Mouse (Mus musculus): ENCODE results near the gene Agbl5. TPM values are rescaled to one million over a fixed set of nuclear protein-coding genes. Genes with fewer than 3 reads are reported as not detected.
A peak's percentile ranks its signal among the peaks of the same experiment; 100 is the strongest.

The Agbl5 gene
- polyA plus RNA-seq, 1 experiment from 2014 or later = 2.3 TPM

- 94% methylated on average over 5 of the region's 5 CpGs for WGBS (ENCODE audit: missing documents)
- Histone ChIP-seq H3K79me2 (ENCODE audit: inconsistent target) (no peaks in the 10 kb centered on the region), H3K27ac (no peak overlapping the region)
Observed at GRCm38 (mm10) chr5:30934725-30935461, 46.4 kb downstream of the Agbl5 start.

DNA sequence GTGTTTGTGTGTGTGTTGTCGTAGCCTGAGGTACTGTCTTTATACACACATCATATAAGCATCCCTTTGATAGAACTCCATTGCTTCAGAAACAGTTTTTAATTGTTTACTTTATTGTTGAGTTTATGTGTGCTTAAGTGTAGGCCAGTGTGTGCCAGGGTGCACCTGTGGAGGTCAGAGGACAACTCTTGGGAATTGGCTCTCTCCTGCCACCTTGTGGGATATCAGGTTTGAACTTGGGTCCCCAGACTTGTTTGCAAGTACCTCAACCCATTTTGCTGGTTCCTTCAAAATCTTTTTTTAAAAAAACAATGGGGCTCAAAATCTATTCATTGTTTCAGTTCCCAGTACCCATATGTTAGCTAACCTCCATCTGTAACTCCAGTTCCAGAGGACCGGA, 54.5 kb downstream of the Agbl5 start:
- no peaks in the 10 kb centered on the region for H3K79me2 ChIP-seq (ENCODE audit: inconsistent target)
- 94% methylated on average over 2 of the region's 2 CpGs for WGBS (ENCODE audit: missing documents)
- no peak overlapping the region for H3K4me3 ChIP-seq (ENCODE audit: inconsistent target)
- no peak overlapping the region for H3K27ac ChIP-seq
- no peaks in the 10 kb centered on the region for H3K36me3 ChIP-seq (ENCODE audit: inconsistent target)

More at GRCm38 (mm10) chr5:30934725-30935461, 46.4 kb downstream of the Agbl5 start:
- Histone ChIP-seq H3K36me3 (ENCODE audit: inconsistent target) (no peaks in the 10 kb centered on the region), H3K4me3 (ENCODE audit: inconsistent target) (no peak overlapping the region)

- Histone ChIP-seq H3K4me3 (ENCODE audit: inconsistent target) (no peak overlapping the region), H3K79me2 (ENCODE audit: inconsistent target) (no peaks in the 10 kb centered on the region), H3K27ac (no peak overlapping the region), H3K36me3 (ENCODE audit: inconsistent target) (no peaks in the 10 kb centered on the region)
- WGBS (ENCODE audit: missing documents) = 97% methylated on average over 6 of the region's 6 CpGs
Observed at GRCm38 (mm10) chr5:30944344-30944743, 55.9 kb downstream of the Agbl5 start.

DNA sequence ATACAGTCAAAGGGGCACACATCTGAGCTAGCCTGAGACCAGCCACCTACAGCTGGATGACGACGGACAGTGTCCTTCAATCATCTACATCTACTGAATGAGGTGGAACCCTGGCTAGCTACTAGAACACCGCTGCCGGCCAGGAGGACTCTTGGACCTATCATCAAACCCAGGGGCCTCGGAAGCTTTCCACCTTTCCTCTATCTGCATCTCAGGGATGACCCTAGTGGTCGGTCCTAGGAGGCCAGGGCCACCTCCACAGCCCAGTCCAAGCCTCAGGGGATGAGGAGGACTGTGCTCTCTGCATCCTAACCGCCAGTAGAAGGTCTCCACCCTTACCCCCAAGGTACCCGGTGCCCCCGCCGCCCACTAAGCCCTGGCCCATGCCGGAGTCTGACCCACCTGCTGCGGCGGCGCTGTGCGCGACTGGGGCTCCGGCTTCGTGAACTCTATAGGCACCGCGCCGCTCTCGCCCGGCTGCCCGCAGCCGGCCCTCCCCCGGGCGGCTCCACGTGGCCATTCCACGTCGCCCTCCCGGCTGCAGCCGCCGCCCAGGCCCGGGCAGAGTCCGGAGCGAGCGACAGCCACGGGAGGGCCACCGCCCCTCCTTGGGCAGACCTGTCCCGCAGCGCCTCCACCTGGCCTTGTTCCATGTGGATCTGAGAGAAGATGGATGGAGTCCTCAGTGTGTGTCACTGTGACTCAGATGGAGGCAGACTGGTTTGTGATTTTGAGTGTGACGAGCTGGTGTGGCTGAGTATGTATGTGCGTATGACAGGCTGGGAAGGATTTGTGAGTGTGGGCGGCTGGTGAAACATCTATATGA, 56.7 kb downstream of the Agbl5 start, which contains the start of gene Cgref1:
Gene Cgref1 (minus strand): TSS at position 636 of the 826 bp plus-strand sequence.
- Histone ChIP-seq H3K36me3 (ENCODE audit: inconsistent target) (no peaks in the 10 kb centered on the region), H3K79me2 (ENCODE audit: inconsistent target) (no peaks in the 10 kb centered on the region; the same call in 1 of the 2 replicates), H3K4me3 (ENCODE audit: inconsistent target) (no peak within 1 kb of the TSS), H3K27ac (no peak within 1 kb of the TSS)
- 17% methylated on average over 40 of the region's 44 CpGs for WGBS (ENCODE audit: missing documents)

- H3K79me2 ChIP-seq (ENCODE audit: inconsistent target) = no peaks in the 10 kb centered on the region; the same call in 1 of the 2 replicates
- H3K4me3 ChIP-seq (ENCODE audit: inconsistent target) = no peak overlapping the region
- whole genome bisulfite sequencing (ENCODE audit: missing documents) = 89% methylated on average over 5 of the region's 5 CpGs
- peaks cover 5% of the 10 kb centered on the region; the same call in 1 of the 2 replicates for H3K36me3 ChIP-seq (ENCODE audit: inconsistent target)
- H3K27ac ChIP-seq = no peak overlapping the region
Observed at GRCm38 (mm10) chr5:30948620-30949019, 60.1 kb downstream of the Agbl5 start.

DNA sequence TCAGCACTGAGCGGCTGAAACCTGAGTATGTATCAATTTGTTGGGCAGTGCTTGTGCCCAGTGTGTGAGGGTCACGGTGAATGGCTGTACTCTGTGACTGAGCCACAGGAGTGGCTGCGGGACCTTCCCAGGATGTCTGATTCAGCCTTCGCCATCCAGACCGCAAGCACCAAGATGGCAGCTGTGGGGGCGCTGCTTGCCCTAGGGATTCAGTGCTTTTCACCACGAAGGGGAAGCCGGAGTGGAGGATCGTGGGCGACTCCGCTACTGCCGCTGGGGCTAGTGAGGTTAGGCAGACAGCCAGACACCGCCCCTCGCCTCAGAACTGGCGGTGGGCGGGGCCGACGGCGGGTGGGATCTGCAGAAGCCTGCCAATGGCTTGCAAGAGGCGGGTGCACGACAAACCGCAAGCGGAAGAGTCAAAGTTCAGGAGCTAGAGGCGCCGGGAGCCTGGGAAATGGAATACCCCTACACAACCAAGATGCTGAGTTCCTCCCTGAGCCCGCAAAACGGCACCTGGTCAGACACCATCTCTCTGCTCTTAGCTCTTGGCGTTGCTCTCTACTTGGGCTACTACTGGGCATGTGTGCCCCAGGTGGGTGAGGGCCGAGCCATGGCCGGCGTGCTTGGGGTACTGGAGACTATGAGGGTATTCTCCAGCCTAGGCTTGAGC, 61.3 kb downstream of the Agbl5 start:
- peak overlapping the region; percentile 48 for H3K27ac ChIP-seq
- peaks cover 16% of the 10 kb centered on the region; the same call in 1 of the 2 replicates for H3K36me3 ChIP-seq (ENCODE audit: inconsistent target)
- under 1% methylated on average over 30 of the region's 31 CpGs for WGBS (ENCODE audit: missing documents)
- H3K79me2 ChIP-seq (ENCODE audit: inconsistent target) = no peaks in the 10 kb centered on the region; the same call in 1 of the 2 replicates
- peak overlapping the region; percentile 73 for H3K4me3 ChIP-seq (ENCODE audit: inconsistent target)

DNA sequence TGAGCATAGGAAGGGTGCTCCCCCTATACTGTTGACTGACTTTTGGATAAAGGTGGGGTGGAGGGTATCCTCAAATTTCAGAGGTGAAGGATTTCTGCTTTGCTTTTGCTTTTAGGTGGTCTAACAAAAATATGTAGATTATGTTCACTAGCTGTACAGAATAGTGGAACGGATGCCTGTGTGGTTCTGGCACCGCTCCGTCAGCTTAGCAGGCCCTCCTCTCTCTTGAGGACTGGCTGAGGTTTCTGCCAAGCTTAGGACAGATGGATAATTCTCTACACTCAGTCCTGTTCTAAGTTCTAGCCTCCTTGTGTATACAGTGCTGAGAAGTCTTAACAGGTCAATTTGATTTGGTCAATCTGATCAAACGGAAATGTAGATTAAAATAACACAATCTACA, 62.0 kb downstream of the Agbl5 start:
- 82% methylated on average over 4 of the region's 4 CpGs for WGBS (ENCODE audit: missing documents)
- Histone ChIP-seq H3K79me2 (ENCODE audit: inconsistent target) (no peaks in the 10 kb centered on the region; the same call in 1 of the 2 replicates), H3K4me3 (ENCODE audit: inconsistent target) (peak overlapping the region; percentile 73), H3K27ac (peak overlapping the region; percentile 35; the same call in 1 of the 2 replicates), H3K36me3 (ENCODE audit: inconsistent target) (peaks cover 23% of the 10 kb centered on the region; the same call in 1 of the 2 replicates)

DNA sequence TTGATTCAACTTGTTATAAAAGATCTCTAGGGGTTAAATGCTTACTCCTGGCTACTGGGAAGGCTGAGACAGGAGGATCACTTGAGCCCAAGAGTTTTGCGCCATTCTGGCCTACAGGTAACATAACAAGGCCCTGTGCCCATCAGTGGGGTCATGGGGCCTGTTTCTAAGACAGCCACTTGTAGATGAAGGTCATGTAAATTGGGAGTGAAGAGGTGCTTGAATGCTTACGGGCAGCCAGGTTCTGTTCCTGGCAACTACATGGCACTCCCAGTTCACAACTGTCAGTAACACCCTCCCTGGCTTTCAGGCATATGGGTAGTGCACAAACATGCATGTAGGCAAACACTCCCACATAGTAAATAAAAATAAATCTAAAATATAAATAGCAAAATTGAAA, 62.4 kb downstream of the Agbl5 start:
- H3K4me3 ChIP-seq (ENCODE audit: inconsistent target) = no peak overlapping the region
- H3K79me2 ChIP-seq (ENCODE audit: inconsistent target) = no peaks in the 10 kb centered on the region; the same call in 1 of the 2 replicates
- H3K27ac ChIP-seq = no peak overlapping the region
- H3K36me3 ChIP-seq (ENCODE audit: inconsistent target) = peaks cover 28% of the 10 kb centered on the region
- 100% methylated on average over 2 of the region's 2 CpGs for WGBS (ENCODE audit: missing documents)

- WGBS (ENCODE audit: missing documents) = 89% methylated on average over 6 of the region's 6 CpGs
- Histone ChIP-seq H3K79me2 (ENCODE audit: inconsistent target) (no peaks in the 10 kb centered on the region; the same call in 1 of the 2 replicates), H3K4me3 (ENCODE audit: inconsistent target) (no peak overlapping the region), H3K36me3 (ENCODE audit: inconsistent target) (peaks cover 30% of the 10 kb centered on the region), H3K27ac (no peak overlapping the region)
Observed at GRCm38 (mm10) chr5:30951706-30952105, 63.2 kb downstream of the Agbl5 start.

GRCm38 (mm10) chr5:30952551-30952950, 64.1 kb downstream of the Agbl5 start:
- WGBS (ENCODE audit: missing documents) = 88% methylated on average over 5 of the region's 5 CpGs
- Histone ChIP-seq H3K36me3 (ENCODE audit: inconsistent target) (peaks cover 32% of the 10 kb centered on the region), H3K4me3 (ENCODE audit: inconsistent target) (no peak overlapping the region), H3K27ac (no peak overlapping the region), H3K79me2 (ENCODE audit: inconsistent target) (peaks cover 3% of the 10 kb centered on the region)

- H3K79me2 ChIP-seq (ENCODE audit: inconsistent target) = peaks cover 18% of the 10 kb centered on the region
- H3K4me3 ChIP-seq (ENCODE audit: inconsistent target) = no peak overlapping the region
- over 99% methylated on average over 6 of the region's 6 CpGs for WGBS (ENCODE audit: missing documents)
- H3K27ac ChIP-seq = no peak overlapping the region
- peaks cover 43% of the 10 kb centered on the region for H3K36me3 ChIP-seq (ENCODE audit: inconsistent target)
Observed at GRCm38 (mm10) chr5:30954065-30954464, 65.6 kb downstream of the Agbl5 start.

- peaks cover 43% of the 10 kb centered on the region for H3K36me3 ChIP-seq (ENCODE audit: inconsistent target)
- WGBS (ENCODE audit: missing documents) = 95% methylated on average over 9 of the region's 9 CpGs
- H3K4me3 ChIP-seq (ENCODE audit: inconsistent target) = no peak overlapping the region
- H3K27ac ChIP-seq = no peak overlapping the region
- peaks cover 23% of the 10 kb centered on the region for H3K79me2 ChIP-seq (ENCODE audit: inconsistent target)
Observed at GRCm38 (mm10) chr5:30954556-30954955, 66.1 kb downstream of the Agbl5 start.

GRCm38 (mm10) chr5:30955751-30956150, 67.3 kb downstream of the Agbl5 start:
- 98% methylated on average over 6 of the region's 6 CpGs for WGBS (ENCODE audit: missing documents)
- Histone ChIP-seq H3K27ac (no peak overlapping the region), H3K36me3 (ENCODE audit: inconsistent target) (peaks cover 43% of the 10 kb centered on the region), H3K4me3 (ENCODE audit: inconsistent target) (no peak overlapping the region), H3K79me2 (ENCODE audit: inconsistent target) (peaks cover 27% of the 10 kb centered on the region)
